Mouse (Mus musculus) hindbrain, embryonic 16.5 days (tissue): Measurements from ENCODE around the gene Defb43. TPM values are rescaled to one million over a fixed set of nuclear protein-coding genes. Genes with fewer than 3 reads are reported as not detected.

Experiments
- ATAC-seq: fragments of 200-750 bp; cut with Nextera tagmentation; 2 replicates; pipeline ENCODE4 v1.8.0; 2017; ENCODE audit warnings: moderate TSS enrichment, moderate library complexity
- H3K27ac ChIP-seq: fragments of 300-500 bp; sonication (generic); 2 replicates; pipeline ENCODE4 v1.5.1; 2014; ENCODE audit warnings: low read depth, mild to moderate bottlenecking, control low read depth, low read length, moderate library complexity
- H3K27me3 ChIP-seq: fragments of 300-500 bp; sonication (generic); replicated peaks from 2 replicates; pipeline ENCODE4 v1.6.1; 2014; ENCODE audit warnings: low read length; ENCODE audit not compliant: control insufficient read depth, insufficient read depth
- H3K36me3 ChIP-seq: fragments of 300-500 bp; sonication (generic); 2 replicates; pipeline ENCODE4 v1.6.1; 2014; ENCODE audit warnings: mild to moderate bottlenecking, low read length, moderate library complexity, mixed read lengths; ENCODE audit not compliant: control insufficient read depth, insufficient read depth
- H3K4me1 ChIP-seq: fragments of 300-500 bp; sonication (generic); 2 replicates; pipeline ENCODE4 v1.6.1; 2014; ENCODE audit warnings: low read depth, low read length; ENCODE audit not compliant: control insufficient read depth, insufficient read depth
- H3K4me2 ChIP-seq: fragments of 300-500 bp; sonication (generic); 2 replicates; pipeline ENCODE4 v1.6.1; 2014; ENCODE audit warnings: mild to moderate bottlenecking, low read length, control low read depth, moderate library complexity
- H3K4me3 ChIP-seq: fragments of 300-500 bp; sonication (generic); 2 replicates; pipeline ENCODE4 v1.5.1; 2014; ENCODE audit warnings: mild to moderate bottlenecking, low read length, control low read depth, moderate library complexity
- H3K9ac ChIP-seq: fragments of 300-500 bp; sonication (generic); 2 replicates; pipeline ENCODE4 v1.6.1; 2014; ENCODE audit warnings: low read depth, mild to moderate bottlenecking, control low read depth, low read length, moderate library complexity
- H3K9me3 ChIP-seq: fragments of 300-500 bp; sonication (generic); 2 replicates; pipeline ENCODE4 v1.6.1; 2014; ENCODE audit warnings: mild to moderate bottlenecking, low read length, moderate library complexity; ENCODE audit not compliant: control insufficient read depth
- WGBS: fragments of 180-500 bp; shearing (Covaris S2); extraction: QIAGEN DNeasy Blood & Tissue Kit; methylation state at CpG from one replicate; pipeline ENCODE4 v1.1.7; 2014; 5-methylcytosine and 5-hydroxymethylcytosine counted together
- polyA plus RNA-seq: library from polyadenylated mRNA; unstranded; fragments of >200 nt; fragmentation: Nextera tagmentation; extraction: Ambion mirVana; gene quantifications from 2 replicates; pipeline ENCODE4 v1.2.1, GENCODE M21; 2015

The Defb43 gene
- polyA plus RNA-seq, 1 experiment from 2014 or later: not detected

DNA sequence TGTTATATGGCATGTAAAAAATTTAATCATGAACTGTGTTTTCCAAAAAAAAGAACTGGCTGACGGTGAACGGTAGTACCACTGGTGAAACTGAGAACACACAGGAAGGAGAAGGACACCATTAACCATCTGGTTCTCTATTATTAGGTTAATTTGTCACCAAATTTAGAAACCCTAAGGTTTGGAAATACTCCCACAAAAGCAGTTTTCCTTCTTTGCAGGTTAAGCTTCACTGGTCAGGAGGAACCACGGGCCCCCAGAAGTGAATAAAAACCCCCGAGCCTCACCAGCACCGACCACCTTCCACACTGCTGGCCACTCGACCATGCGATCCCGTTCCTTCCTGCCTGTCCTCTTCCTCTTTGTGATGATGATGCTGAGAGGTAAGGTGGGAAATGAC lies 13.8 kb upstream of the Defb43 start, which contains the start of gene Defb47:
TSS of gene Defb47 (plus strand) at position 301 of the 400 bp plus-strand sequence.
- WGBS: 82% methylated on average over 8 of the region's 8 CpGs
- Histone ChIP-seq H3K27me3 (no peaks in the 10 kb centered on the region), H3K9ac (no peak within 1 kb of the TSS), H3K36me3 (no peaks in the 10 kb centered on the region), H3K4me3 (no peak within 1 kb of the TSS), H3K4me2 (no peak within 1 kb of the TSS), H3K4me1 (no peaks in the 10 kb centered on the region), H3K9me3 (no peaks in the 10 kb centered on the region), H3K27ac (no peak within 1 kb of the TSS)
- no peak for ATAC-seq

DNA sequence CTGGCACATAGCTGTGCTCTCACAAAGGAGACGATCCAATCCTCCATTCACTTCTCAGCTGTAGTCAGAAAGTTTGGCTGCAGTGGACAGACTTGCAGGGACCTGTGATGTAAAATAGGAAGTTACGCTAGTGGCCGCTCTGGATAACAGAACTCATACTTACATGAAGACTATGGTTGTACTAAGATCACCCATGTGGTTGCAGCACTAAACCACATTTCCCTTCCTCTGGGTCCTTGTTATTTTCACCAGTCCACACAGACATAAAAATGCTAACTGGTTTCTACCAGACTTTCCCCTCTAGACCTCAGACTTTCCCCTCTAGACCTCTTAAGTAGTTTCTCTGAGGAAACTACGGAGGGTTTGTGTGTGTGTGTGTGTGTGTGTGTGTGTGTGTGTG lies 12.6 kb upstream of the Defb43 start:
- Histone ChIP-seq H3K9ac (no peak overlapping the region), H3K27me3 (no peaks in the 10 kb centered on the region), H3K27ac (no peak overlapping the region), H3K4me2 (no peak overlapping the region), H3K4me1 (no peaks in the 10 kb centered on the region), H3K36me3 (no peaks in the 10 kb centered on the region), H3K9me3 (no peaks in the 10 kb centered on the region), H3K4me3 (no peak overlapping the region)
- ATAC-seq: no peak
- WGBS: 93% methylated on average over 4 of the region's 4 CpGs

DNA sequence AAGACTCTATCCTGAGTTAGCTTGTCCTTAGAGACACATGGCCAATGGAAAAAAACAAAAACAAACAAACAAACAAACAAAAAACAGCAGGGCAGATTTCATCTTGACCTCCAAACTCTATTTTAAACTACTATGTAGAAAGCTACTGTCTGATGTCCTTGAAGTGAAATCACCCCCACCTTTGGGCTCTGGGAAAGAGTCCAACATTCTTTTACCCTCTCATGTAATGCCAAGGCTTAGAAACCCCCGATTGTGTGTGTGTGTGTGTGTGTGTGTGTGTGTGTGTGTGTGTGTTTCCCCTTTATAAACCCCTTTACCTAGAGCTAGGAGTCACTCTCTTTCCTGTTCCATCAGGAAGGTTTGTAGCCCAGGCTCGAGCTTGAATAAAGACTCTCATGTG lies 9.0 kb upstream of the Defb43 start:
- Histone ChIP-seq H3K27me3 (no peaks in the 10 kb centered on the region), H3K27ac (no peak overlapping the region), H3K4me3 (no peak overlapping the region), H3K4me1 (no peaks in the 10 kb centered on the region), H3K9ac (no peak overlapping the region), H3K4me2 (no peak overlapping the region), H3K9me3 (no peaks in the 10 kb centered on the region), H3K36me3 (no peaks in the 10 kb centered on the region)
- 51% methylated on average over 2 of the region's 2 CpGs for WGBS
- no peak for ATAC-seq

DNA sequence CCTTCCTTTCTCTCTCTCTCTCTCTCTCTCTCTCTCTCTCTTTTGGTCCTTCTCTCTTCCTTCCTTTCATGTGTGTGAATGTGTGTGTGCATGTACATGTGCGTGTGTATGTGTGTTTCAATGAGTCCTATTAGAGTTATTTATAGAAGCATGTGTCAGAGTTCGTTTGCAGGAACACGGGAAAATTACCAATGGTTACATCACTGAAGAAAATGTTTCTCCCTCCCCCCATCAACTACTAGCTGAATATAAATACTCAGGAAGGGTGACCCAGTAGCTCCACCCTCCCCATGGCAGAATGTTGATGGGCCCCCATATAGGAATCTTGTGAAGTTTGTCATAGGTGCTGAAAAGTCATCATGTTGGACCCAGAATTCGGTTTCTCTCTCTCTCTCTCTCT lies 1.5 kb downstream of the Defb43 start:
- H3K9me3 ChIP-seq: no peaks in the 10 kb centered on the region
- no peak overlapping the region for H3K27ac ChIP-seq
- no peaks in the 10 kb centered on the region for H3K27me3 ChIP-seq
- ATAC-seq: no peak
- H3K4me3 ChIP-seq: no peak overlapping the region
- H3K4me1 ChIP-seq: no peaks in the 10 kb centered on the region
- 79% methylated on average over 4 of the region's 4 CpGs for WGBS
- no peaks in the 10 kb centered on the region for H3K36me3 ChIP-seq
- no peak overlapping the region for H3K9ac ChIP-seq
- H3K4me2 ChIP-seq: no peak overlapping the region

DNA sequence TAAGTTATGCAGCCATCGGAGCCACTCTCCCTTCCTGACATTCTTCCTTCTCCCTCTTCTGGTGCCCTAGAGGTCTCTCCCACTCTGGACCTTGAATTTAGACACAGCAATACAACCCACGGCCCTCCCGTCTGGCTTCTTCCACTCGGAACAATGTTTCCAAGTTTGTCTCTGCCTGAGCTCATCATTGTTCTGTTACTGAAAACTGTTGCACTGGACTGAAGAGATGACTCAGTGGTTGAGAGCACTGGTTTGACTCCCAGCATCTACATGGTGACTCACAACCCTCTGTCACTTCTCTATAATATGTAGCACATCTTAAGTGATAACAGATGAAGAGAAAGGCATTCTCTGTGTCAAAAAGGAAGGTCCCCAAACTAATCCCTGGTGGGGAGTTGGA lies 3.1 kb downstream of the Defb43 start:
- 90% methylated on average over 4 of the region's 4 CpGs for WGBS
- ATAC-seq: no peak
- H3K4me1 ChIP-seq: no peaks in the 10 kb centered on the region

DNA sequence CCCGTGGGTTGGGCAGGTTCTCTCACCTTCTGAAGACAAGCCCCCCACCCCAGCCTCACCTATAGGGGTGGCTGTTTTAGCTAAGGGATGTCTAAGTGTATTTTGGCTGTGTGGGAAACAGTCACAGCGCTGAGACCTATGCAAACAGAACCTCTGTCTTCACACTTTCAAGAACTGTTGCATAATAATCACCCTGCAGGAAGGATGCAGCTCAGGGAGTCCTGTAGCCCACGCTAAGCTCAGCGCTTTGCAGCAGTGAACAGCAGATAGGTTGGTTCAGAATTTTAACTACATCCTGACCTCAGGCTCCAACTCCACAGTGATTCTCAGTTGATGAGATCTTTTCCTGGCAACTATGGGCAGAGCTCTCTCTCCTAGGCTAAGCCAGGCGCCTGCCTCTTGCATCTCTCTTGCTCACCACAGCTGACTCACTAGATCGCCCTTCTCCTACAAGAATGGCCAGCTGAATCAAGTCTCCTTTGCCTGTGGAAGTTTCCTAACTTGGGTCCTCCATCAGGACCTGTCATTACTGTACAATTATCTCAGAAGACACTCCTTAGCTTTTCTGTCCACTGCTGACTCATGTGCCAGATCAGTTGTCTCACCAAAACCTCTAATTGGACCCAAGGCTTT lies 9.1 kb downstream of the Defb43 start:
- no peak for ATAC-seq
- no peaks in the 10 kb centered on the region for H3K27me3 ChIP-seq
- 60% methylated on average over 6 of the region's 6 CpGs for WGBS
- H3K9me3 ChIP-seq: no peaks in the 10 kb centered on the region
- no peak overlapping the region for H3K9ac ChIP-seq
- no peaks in the 10 kb centered on the region for H3K4me1 ChIP-seq
- no peak overlapping the region for H3K27ac ChIP-seq
- no peaks in the 10 kb centered on the region for H3K36me3 ChIP-seq
- H3K4me3 ChIP-seq: no peak overlapping the region
- H3K4me2 ChIP-seq: no peak overlapping the region

More for the DNA sequence above, 3.1 kb downstream of the Defb43 start:
- Histone ChIP-seq H3K36me3 (no peaks in the 10 kb centered on the region), H3K9me3 (no peaks in the 10 kb centered on the region), H3K4me3 (no peak overlapping the region), H3K4me2 (no peak overlapping the region), H3K9ac (no peak overlapping the region), H3K27ac (no peak overlapping the region), H3K27me3 (no peaks in the 10 kb centered on the region)

DNA sequence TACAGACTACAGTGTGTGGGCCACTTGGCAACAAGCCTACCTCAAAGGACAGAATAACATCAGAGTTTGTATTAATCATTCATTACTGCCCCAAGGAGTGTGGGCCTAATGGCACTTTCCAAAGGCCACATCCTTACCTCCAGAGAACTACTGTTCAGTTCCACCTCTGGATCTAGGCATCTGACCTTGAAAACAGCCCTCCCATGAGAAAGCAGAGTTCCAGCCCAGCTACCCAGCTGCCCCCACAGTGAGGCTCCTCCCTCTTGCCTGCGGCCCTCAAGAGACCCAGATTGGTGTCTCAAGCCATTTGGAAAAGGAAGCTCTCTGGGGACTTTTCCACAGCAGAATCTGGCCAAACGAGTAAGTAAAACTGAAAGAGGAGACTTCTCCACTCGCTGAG lies 35.1 kb downstream of the Defb43 start, which contains the start of gene Defb42:
TSS of gene Defb42 (plus strand) at position 301 of the 400 bp plus-strand sequence.
- no peaks in the 10 kb centered on the region for H3K27me3 ChIP-seq
- no peaks in the 10 kb centered on the region for H3K4me1 ChIP-seq
- H3K9me3 ChIP-seq: no peaks in the 10 kb centered on the region
- H3K36me3 ChIP-seq: no peaks in the 10 kb centered on the region
- 83% methylated on average over 3 of the region's 3 CpGs for whole genome bisulfite sequencing
- H3K4me2 ChIP-seq: no peak within 1 kb of the TSS
- H3K9ac ChIP-seq: no peak within 1 kb of the TSS
- H3K4me3 ChIP-seq: no peak within 1 kb of the TSS
- ATAC-seq: no peak
- no peak within 1 kb of the TSS for H3K27ac ChIP-seq

DNA sequence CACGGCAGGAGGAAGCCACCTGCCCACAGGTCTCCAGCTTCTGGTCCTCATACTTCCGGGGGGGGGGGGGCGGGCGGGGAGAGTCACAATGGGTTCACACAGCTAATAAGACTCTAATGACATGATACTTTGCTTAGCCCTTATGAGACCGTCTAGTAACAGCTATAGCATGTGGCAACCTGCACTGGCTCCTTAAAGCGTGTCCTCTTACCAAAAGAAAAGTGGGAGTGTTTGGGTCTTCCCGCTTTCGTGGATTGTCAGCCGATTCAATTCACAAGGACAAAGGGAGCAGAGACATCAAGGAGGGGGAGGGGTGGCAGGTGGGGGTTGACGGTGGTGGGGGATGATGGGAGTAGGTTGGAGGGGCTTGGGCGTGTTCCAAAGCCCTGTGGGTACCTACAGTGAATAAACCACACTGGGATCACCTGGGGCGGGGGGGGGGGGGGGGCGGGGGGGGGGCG lies 38.4 kb downstream of the Defb43 start, which contains the start of gene Defb30:
TSS of gene Defb30 (minus strand) at position 51 of the 461 bp plus-strand sequence.
- Histone ChIP-seq H3K4me2 (no peak within 1 kb of the TSS), H3K36me3 (no peaks in the 10 kb centered on the region), H3K9ac (no peak within 1 kb of the TSS), H3K27me3 (no peaks in the 10 kb centered on the region), H3K27ac (no peak within 1 kb of the TSS), H3K4me3 (no peak within 1 kb of the TSS), H3K9me3 (no peaks in the 10 kb centered on the region), H3K4me1 (no peaks in the 10 kb centered on the region)
- ATAC-seq: no peak
- WGBS: 60% methylated on average over 12 of the region's 14 CpGs

DNA sequence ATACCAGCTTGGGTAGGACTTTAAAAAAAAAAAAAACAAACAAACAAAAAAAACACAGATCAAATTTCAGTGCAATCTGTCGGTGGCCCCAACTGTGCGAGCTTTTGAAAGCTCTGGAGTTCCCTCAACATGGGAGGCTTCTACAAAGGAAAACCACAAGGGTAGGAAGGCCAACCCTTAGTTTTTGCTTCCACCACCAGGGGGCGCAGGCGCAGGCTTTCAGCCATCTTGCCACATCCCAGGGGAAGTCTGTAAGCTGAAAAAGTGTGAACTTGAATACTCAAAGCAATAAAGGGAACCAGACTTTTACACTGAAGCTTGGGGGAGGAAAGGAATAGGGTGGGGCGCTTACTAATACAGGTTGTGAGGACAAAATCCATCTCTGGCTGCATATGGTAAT lies 39.2 kb downstream of the Defb43 start:
- Histone ChIP-seq H3K4me1 (no peaks in the 10 kb centered on the region), H3K36me3 (no peaks in the 10 kb centered on the region), H3K27ac (no peak overlapping the region), H3K9ac (no peak overlapping the region), H3K4me2 (no peak overlapping the region), H3K27me3 (no peaks in the 10 kb centered on the region), H3K4me3 (no peak overlapping the region), H3K9me3 (no peaks in the 10 kb centered on the region)
- no peak for ATAC-seq
- WGBS: 39% methylated on average over 5 of the region's 5 CpGs
